Mouse (Mus musculus) granulocyte monocyte progenitor cell, adult 5-6 weeks (primary cell): ENCODE results near the gene Rps11. TPM values are rescaled to one million over a fixed set of nuclear protein-coding genes. Genes with fewer than 3 reads are reported as not detected.
A peak's percentile ranks its signal among the peaks of the same experiment; 100 is the strongest.
"Not testable (repeated sequence)": the region's sequence is repeated elsewhere in the genome, so short reads cannot be mapped to it uniquely, and the experiment has no call there.

Experiments used
- ATAC-seq: replicated peaks from 2 replicates; pipeline ENCODE4 v1.8.0; 2016; ENCODE audit warnings: mild to moderate bottlenecking, moderate TSS enrichment, inconsistent platforms; ENCODE audit not compliant: poor library complexity, severe bottlenecking
- total RNA-seq, 2 experiments: library from RNA; stranded (forward) in 1 of 2; stranded (reverse) in 1 of 2; fragments of 200-712, 200-1000 nt in 1 of 2; fragments of >200 nt in 1 of 2; fragmentation: Nextera tagmentation in 1 of 2; gene quantifications; 2 replicates each; pipeline ENCODE4 v1.2.3; 2014 to 2017

Gene Rps11
- total RNA-seq, 2 experiments from 2014 or later: 963 to 3,834 TPM

DNA sequence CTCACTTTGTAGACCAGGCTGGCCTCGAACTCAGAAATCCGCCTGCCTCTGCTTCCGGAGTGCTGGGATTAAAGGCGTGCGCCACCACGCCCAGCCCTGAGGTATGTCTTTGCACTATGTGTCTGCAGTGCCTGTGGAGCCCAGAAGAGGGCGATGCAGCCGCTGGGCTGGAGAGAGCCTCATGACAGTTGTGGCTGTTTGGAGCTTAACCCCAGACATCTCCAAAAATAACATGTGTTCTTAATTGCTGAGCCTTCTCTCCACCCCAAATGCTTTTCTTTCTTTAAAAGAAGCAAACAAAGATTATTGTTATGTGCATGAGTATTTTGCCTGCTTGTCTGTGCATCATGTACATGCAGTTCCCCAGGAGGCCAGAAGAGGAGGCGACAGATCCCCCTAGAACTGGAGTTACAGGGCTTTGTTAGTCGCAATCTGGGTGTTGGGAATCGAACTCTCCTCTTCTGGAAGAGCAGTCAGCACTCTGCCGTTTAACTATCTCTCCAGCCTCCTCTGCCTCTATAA lies 30.8 kb upstream of the Rps11 start:
- 0 out of 2 replicates have a peak, but pooled peaks have one; percentile 31 for ATAC-seq

- ATAC-seq: peak; percentile 90
Observed at GRCm38 (mm10) chr7:45154096-45154992, 30.1 kb upstream of the Rps11 start, which contains the start of the genes Pih1d1 and Aldh16a1. Gene Pih1d1, plus strand, starts transcription at chr7:45154303. Gene Aldh16a1, minus strand, starts transcription at chr7:45154584.

- ATAC-seq: no peak
Observed at GRCm38 (mm10) chr7:45153586-45153985, 29.3 kb upstream of the Rps11 start.

GRCm38 (mm10) chr7:45153052-45153451 lies 28.8 kb upstream of the Rps11 start:
- ATAC-seq: not testable (repeated sequence)

- ATAC-seq: no peak
Observed at GRCm38 (mm10) chr7:45151303-45151702, 27.1 kb upstream of the Rps11 start.

- 0 out of 2 replicates have a peak, but pooled peaks have one; percentile 17 for ATAC-seq
Observed at GRCm38 (mm10) chr7:45150321-45150720, 26.1 kb upstream of the Rps11 start.

- no peak for ATAC-seq
Observed at GRCm38 (mm10) chr7:45149545-45149944, 25.3 kb upstream of the Rps11 start.

GRCm38 (mm10) chr7:45148534-45149098 lies 24.4 kb upstream of the Rps11 start:
- no peak for ATAC-seq

DNA sequence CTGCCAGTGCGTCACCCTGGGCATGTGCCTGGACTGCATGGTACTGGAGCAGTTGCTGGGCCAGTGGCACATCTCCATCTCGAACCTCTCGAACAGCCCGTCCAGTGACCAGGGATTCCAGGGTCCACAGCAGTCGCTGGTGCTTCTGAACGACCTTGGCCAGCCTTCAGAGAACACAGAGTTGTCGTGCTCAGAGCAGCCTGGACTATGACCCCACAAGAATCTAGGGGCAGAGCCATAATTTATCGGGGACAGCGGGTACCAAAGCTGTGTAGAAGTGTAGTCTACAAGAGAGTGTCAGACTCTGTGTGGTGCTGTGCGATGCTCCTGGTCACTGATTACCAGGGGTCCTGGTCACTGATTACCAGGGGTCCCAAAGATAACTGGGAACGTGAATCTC lies 23.7 kb upstream of the Rps11 start:
- no peak for ATAC-seq

DNA sequence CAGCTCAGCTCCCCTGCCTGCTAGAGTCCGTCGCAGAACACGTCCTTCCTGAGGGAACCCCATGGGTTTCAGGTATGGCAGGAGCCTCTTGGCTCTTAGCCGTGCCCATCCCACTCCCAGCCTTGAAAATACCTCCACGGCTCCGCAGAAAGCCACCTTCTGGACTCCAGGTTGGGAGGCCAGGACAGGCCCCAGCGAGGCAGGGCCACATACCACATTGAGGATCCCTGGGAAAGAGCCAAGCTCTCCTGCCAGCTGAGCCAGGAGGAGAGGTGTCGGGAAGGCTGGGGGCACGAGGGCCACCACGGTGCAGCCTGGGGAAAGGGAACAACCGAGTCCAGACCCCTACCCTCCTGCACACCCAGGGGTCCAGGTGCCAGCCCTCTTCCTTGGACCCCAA lies 23.0 kb upstream of the Rps11 start:
- ATAC-seq: no peak

DNA sequence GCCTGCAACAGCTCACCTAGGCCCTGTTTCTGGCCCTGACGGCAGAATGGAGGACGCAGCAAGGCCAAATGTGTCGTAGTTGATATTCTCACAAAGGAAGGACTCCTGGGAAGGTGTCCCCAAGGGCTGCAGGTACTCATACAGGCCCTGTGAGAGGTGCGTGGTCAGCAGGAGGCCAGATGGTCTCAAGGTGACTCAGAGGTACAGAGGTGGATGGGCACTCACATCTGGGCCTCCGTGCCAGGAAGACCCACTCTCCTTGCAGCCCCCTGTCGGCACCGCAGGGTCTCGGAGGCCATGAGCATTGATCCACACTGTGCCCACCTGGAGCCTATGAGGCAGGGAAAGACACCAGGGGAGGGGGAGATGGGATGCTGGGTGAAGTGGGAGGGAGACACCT lies 21.2 kb upstream of the Rps11 start:
- no peak for ATAC-seq

- ATAC-seq: no peak
Observed at GRCm38 (mm10) chr7:45144368-45145174, 20.3 kb upstream of the Rps11 start.

GRCm38 (mm10) chr7:45141914-45142313 lies 17.7 kb upstream of the Rps11 start:
- ATAC-seq: no peak

- no peak for ATAC-seq
Observed at GRCm38 (mm10) chr7:45141319-45141718, 17.1 kb upstream of the Rps11 start.

GRCm38 (mm10) chr7:45139904-45140723 lies 15.9 kb upstream of the Rps11 start:
- no peak for ATAC-seq

DNA sequence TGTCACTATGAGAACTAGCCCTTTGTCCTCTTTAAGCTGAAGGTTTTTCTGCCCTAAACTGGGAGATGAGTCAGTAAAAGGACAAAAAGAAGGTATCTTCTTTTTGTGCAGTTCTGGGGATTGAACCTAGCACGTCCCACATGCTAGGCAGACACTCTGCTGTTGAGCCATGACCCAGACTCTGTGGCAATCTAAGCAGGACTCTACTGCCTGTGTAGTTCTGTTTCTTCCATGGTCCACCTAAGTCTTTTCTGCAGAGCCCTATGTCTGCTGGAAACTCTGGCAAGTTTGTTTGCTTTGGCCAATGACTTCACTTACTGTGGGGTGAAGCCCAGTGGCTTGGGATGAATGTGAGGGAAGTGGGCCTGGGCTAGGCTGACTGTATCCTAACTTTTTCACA lies 14.2 kb upstream of the Rps11 start:
- ATAC-seq: no peak

- ATAC-seq: peak; percentile 26
Observed at GRCm38 (mm10) chr7:45137171-45138006, 13.2 kb upstream of the Rps11 start.

DNA sequence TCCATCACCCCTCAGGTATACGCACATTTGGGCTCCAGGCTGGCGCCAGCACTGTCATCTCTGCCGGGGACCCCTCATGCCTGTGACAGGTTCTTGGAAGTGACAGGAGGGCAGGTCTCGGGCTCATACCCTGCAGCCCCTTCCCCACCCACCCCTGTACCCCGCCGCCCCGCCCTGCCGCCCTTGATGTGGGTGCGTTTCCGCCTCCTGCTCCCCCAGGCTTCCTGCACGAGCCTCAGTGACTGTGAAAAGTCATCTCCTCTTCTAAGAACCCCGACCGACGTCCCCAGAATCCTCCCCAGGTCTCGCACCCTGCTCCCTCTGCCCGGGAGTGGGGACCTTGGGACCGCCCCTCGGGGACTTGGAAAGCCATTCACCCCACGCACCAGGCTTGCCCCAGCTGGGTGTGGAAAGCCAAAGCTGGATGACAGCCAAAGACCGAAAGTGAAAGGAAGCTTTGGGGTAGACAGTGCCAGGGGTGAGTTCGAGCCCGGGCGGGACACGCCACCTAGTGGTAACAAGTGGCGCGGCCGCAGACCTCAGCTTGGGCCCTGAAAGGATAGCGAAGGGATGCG lies 11.8 kb upstream of the Rps11 start, which contains the start of the genes Gm45713 and Flt3l:
Gm45713 (minus strand) TSS at position 239 of the 575 bp plus-strand sequence.
Flt3l (minus strand) TSS at position 440 of the 575 bp plus-strand sequence.
- ATAC-seq: peak; percentile 80
